Mouse (Mus musculus): Measurements from ENCODE around the gene Vcp.

Vcp gene

GRCm38 (mm10) chr4:43000141-43000986 is at the start of gene Vcp:
Gene Vcp (minus strand): TSS chr4:43000507.
- TF ChIP-seq GATA4 (IDR thresholded peaks at IDR 0.05; ENCODE audit: insufficient replicate concordance, low read length), result peak; percentile 7; the same call in 1 of the 2 replicates

- TF ChIP-seq GATA4 (IDR thresholded peaks at IDR 0.05; ENCODE audit: insufficient replicate concordance, low read length), result no peak
Measured at GRCm38 (mm10) chr4:43047231-43047630, 46.9 kb upstream of the Vcp start.

GRCm38 (mm10) chr4:43046607-43047006 is 46.3 kb upstream of the Vcp start:
- no peak for TF ChIP-seq GATA4 (IDR thresholded peaks at IDR 0.05; ENCODE audit: insufficient replicate concordance, low read length)

GRCm38 (mm10) chr4:43045659-43046302 is 45.5 kb upstream of the Vcp start, which contains the start of gene Fam214b:
Gene Fam214b (minus strand): TSS chr4:43046220.
- no peak; the same call in 1 of the 2 replicates for TF ChIP-seq GATA4 (IDR thresholded peaks at IDR 0.05; ENCODE audit: insufficient replicate concordance, low read length)

- TF ChIP-seq GATA4 (IDR thresholded peaks at IDR 0.05; ENCODE audit: insufficient replicate concordance, low read length), result no peak
Measured at GRCm38 (mm10) chr4:43045285-43045658, 45.0 kb upstream of the Vcp start.

GRCm38 (mm10) chr4:43044673-43045072 is 44.4 kb upstream of the Vcp start:
- no peak for TF ChIP-seq GATA4 (IDR thresholded peaks at IDR 0.05; ENCODE audit: insufficient replicate concordance, low read length)

GRCm38 (mm10) chr4:43043644-43044357 is 43.5 kb upstream of the Vcp start:
- TF ChIP-seq GATA4 (IDR thresholded peaks at IDR 0.05; ENCODE audit: insufficient replicate concordance, low read length), result no peak

- TF ChIP-seq GATA4 (IDR thresholded peaks at IDR 0.05; ENCODE audit: insufficient replicate concordance, low read length), result no peak
Measured at GRCm38 (mm10) chr4:43040881-43041547, 40.7 kb upstream of the Vcp start.

GRCm38 (mm10) chr4:43040114-43040572 is 39.8 kb upstream of the Vcp start:
- TF ChIP-seq GATA4 (IDR thresholded peaks at IDR 0.05; ENCODE audit: insufficient replicate concordance, low read length), result peak; percentile 10; the same call in 1 of the 2 replicates

- no peak for TF ChIP-seq GATA4 (IDR thresholded peaks at IDR 0.05; ENCODE audit: insufficient replicate concordance, low read length)
Measured at GRCm38 (mm10) chr4:43039609-43040008, 39.3 kb upstream of the Vcp start.

GRCm38 (mm10) chr4:43038567-43039495 is 38.5 kb upstream of the Vcp start:
- no peak for TF ChIP-seq GATA4 (IDR thresholded peaks at IDR 0.05; ENCODE audit: insufficient replicate concordance, low read length)

- TF ChIP-seq GATA4 (IDR thresholded peaks at IDR 0.05; ENCODE audit: insufficient replicate concordance, low read length), result no peak
Measured at GRCm38 (mm10) chr4:43037860-43038566, 37.7 kb upstream of the Vcp start.

GRCm38 (mm10) chr4:43036356-43036755 is 36.0 kb upstream of the Vcp start:
- no peak for TF ChIP-seq GATA4 (IDR thresholded peaks at IDR 0.05; ENCODE audit: insufficient replicate concordance, low read length)
